Mouse (Mus musculus) gastrocnemius, adult 18-20 months (tissue): ENCODE results near the gene Kcnmb3. TPM values are rescaled to one million over a fixed set of nuclear protein-coding genes. Genes with fewer than 3 reads are reported as not detected.

ENCODE experiments used
- DNase-seq: peaks from one replicate; pipeline ENCODE4 v3.0.0; 2021; ENCODE audit warnings: low spot score
- long read RNA-seq, 2 experiments: library from polyadenylated mRNA; stranded (forward); transcript quantifications; one replicate each; pipeline ENCODE4 v2.0.0; 2021
- total RNA-seq, 2 experiments: library from RNA; stranded (reverse); gene quantifications; 2 replicates each; pipeline ENCODE4 v1.2.3; 2021

Gene Kcnmb3
- total RNA-seq, result under 1 TPM in 1 of 2 experiments, not detected in 1; 0.17 TPM
- long read RNA-seq, experiment 1, result 0 reads
- long read RNA-seq, experiment 2, result 0 reads

DNA sequence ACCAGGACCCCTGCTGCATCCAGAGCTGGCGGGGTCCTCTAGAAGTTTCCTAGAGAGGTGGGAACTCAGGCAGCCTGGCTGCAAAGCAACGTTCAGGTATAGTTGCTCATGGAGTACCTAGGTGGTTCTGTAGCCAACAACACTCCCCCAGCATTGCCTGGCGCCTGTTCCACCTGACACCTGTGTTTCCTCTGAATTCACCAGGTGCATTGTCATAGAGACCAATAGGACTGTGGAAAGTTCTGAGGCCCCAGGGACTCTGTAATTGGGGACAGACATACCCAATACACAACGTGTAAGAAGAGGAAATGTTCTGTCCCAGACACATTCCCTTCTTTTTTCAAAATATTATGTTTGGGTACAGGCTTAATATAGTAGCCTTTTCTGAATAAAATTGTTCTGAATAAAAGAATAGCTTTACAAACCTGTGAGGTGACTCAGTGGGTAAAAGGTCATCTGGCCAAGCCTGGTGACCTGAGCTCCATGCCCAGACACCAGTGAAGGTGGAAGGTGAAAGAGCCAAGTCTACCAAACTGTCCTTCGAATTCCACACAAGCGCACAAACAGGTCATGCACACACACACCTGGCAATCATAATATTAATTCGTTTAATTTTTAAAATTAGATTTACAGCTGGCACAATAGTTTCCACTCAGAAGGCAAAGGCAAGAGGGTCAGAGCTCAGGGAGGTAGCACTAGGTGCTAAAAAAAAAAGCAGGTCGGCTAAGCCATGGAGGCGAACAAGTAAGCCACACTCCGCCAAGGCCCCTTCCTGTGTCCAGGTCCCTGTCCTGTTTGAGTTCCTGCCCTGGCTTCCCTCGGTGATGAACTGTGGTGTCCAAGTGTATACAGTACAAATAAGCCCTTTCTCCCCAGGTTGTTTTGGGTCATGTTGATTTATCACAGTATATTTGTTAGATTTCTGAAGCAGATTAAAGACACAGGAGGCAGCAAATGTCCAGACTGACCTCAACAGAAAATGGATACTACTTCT is at the start of gene Kcnmb3:
Kcnmb3 (minus strand) TSS at position 135 of the 994 bp plus-strand sequence.
- DNase-seq, result no peak

DNA sequence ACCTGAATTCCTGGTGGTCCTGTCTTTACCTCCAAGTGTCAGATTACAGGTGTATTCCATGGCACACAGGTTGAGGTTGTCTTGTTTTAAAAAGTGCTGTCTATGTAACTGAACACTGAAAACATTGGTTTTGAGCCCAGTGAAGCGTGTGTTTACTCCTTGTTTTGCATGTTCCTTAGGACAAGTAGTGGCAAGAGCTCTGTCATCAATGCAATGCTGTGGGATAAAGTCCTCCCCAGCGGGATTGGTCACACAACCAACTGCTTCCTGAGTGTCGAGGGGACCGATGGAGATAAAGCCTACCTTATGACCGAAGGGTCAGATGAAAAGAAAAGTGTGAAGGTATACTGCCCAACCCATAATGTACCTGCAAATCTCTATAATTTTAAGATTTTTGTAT is 46.1 kb upstream of the Kcnmb3 start:
- DNase-seq, result no peak

DNA sequence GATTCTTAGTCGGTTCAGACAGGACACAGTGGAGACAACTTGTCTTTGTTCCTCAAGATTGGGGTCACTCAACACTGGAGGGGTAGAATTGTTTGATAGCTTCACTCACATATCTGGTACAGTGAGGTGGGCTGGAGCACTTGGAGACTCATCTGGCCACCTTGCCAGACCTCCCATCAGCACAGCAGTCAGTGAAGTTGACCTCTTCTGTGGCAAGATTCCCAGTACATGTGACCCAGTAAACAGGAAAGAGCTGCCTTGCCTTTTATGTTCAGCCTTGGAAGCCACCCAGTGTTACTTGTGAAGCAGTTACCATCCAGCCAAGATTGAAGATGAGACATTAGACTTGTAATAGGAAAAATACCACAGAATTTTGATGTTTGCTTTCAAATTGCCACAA is 45.5 kb upstream of the Kcnmb3 start:
- peak; percentile 91 for DNase-seq

DNA sequence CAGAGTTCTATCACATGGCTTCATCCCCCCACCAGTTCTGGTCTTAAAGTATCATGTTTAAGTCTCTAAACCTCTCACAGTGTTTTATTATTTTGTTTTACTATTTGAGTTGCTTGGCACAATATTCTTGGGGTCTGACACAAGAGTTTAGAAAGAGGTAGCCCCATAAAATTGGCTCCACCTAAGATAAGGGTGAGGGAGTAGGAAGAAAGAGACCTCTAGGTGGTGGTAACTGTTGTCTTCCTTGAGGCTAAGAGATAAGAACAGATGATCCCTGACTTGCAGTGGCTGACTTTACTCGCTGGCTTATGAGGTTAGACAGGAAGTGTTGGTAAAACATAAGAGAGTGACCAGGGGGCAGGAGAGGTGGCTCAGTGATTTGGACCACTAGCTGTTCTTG is 43.7 kb upstream of the Kcnmb3 start:
- DNase-seq, result no peak

DNA sequence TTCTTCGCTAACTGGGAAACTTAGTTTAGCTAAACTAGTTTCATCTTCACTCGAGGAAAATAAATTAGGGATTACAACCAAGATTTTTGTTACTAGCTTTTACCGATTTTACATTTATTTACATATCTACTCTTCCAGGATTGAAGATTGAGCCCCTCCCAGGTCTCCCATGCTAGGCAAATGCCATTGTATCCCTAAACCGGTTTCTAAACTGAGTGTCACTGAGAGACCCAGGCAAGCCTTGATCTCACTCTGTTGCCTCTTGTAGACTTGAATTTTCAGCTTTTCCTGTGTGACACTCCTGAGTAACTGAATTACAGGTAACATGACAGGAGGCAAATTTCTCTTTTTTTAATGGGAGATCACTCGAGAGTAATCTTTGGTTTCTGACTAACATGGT is 38.0 kb upstream of the Kcnmb3 start:
- no peak for DNase-seq

DNA sequence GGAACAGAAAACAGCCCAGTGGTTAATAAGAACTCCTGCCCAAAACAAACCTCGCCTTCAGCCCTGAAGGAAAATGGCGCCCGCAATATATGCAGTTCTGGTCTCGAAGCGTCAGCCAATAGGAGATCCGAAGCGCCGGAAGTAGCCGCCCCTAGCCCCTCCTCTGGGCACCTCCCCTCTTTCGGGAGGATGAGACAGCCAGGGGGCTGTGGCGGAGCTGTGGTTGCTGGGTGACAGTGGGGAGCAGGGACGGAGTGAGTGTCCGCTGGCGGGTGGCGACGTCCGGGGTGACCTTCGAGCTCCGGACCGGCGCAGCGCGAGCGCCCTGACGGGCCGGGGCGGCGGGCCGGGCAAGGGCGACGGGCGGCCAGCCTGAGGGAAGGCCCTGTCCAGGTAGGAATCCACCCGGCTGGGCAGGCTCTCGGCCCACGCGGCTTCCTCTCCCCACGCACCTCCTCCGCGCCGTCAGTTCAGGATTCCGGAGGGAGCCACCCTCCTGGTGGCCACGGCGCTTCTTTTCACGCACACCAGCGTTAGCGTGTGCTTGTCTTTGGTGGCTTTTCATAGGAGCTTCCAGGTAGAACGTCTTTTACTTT is 37.4 kb upstream of the Kcnmb3 start, which contains the start of gene Mfn1:
Mfn1 (plus strand) TSS at position 163 of the 596 bp plus-strand sequence.
- peak; percentile 96 for DNase-seq

DNA sequence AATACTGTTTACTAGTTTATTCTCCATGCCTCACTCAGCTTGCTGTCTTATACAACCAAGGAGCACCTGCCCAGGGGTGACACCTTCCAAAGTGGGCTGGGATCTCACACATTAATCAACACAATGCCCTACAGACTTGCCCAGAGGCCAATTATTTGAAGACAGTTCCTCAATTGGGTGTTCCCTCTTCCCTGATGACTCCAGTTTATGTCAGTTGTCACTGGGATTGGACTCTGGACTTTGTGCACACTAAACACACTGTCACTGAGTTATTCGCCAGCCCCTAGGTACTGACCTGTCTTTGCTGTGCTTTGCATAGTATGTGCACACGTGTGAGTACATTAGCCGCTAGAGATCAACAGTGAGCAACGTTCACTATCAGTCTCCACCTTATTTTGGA is 35.1 kb upstream of the Kcnmb3 start:
- DNase-seq, result no peak

DNA sequence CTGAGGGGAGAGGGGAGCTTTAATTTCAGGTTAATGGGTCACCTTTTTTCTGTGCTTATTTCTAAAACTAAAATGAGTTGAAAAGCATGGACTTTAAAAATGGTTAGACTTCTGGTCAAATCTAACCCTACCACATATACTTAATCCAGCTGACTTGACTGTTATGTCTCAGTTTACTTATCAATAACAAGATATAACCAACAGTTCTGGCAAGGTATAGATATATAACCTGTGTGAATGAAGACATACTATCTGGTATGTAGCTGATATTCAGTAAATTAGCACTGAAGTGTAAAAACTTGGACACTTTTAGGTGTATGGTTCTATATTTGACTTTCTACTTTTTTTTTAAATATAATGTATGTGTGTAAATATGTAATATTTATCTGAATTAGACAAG is 21.5 kb upstream of the Kcnmb3 start:
- DNase-seq, result no peak

DNA sequence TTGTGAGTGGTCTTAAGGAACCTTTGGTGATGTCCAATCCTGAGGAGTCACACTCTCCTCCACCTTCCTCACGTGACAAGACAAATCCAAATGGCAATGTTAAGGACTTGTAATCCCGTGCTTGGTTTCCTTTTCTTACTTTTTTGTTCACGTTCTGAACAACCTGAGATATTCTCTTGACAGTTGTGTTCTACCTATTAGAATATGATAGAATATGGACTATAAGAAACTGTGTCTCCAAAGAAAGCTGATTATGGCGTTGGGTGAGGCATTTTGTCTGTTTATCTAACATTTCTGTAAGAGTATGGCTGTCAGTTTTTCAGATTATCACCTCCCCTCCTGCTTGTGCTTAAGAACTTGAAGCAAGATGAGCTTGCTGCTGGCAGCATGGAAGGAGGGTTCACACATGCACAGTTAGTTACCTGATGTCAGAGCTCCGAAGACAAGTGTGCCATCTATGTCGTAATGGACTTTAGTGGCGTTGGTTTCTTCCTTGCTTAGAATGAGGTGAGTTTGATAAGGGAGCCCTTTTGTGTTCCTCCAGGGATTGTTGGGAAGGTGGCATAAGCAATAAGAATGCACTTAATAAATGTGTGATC is 20.8 kb upstream of the Kcnmb3 start:
- DNase-seq, result no peak

DNA sequence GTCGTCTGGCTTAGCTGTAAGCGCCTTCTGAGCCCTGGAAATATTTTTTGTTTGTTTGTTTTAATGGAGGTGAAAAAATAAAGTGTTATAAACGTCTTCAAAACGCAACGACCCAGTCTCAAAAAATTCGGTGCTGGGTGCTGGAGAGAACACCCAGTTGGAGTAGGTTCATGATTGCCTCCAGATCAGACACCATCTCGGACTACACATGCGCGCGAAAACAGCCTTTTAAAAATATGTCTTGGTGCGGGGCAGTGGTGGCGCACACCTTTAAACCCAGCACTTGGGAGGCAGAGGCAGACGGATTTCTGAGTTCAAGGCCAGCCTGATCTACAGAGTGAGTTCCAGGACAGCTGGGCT is 19.1 kb upstream of the Kcnmb3 start:
- DNase-seq, result peak; percentile 19

DNA sequence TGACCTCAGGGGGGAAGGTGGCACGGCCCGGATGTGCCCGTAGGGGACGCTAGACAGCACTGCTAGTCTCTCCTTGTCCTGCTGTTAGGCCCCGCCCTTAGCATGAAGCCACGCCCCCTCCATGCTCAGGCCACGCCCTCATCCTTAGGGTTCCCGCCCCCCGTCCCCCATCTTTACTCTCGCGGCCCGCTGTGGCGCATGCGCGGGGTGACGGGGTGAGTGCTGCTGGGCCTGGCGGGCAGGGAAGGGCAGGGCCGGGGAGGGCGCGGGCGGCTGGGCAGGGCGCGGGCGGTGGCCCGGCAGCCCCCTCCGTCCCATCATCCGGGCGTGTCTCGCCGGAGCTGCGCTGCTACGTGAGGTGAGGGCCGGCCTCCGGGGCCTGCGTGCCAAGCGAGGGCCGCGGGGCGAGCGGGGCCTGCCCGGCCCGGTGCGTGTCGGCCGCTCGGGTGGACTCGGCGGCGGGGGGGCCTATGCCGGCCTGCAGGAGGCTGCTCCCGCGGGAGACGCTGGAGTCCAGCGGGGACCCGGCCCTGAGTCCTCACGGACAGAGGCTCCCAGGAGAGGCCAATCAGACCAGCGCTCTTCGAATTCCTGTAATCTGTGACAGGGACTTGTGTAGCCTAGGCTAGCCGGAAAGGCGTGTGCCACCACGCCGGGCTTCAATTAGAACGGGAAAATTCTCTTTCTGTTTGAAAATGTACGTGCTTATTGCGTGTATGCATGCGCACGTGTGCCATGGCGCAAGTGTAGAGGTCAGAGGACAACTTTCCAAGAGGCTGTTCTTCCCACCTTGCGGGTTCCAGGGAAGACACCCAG is 18.6 kb upstream of the Kcnmb3 start:
- peak; percentile 96 for DNase-seq

DNA sequence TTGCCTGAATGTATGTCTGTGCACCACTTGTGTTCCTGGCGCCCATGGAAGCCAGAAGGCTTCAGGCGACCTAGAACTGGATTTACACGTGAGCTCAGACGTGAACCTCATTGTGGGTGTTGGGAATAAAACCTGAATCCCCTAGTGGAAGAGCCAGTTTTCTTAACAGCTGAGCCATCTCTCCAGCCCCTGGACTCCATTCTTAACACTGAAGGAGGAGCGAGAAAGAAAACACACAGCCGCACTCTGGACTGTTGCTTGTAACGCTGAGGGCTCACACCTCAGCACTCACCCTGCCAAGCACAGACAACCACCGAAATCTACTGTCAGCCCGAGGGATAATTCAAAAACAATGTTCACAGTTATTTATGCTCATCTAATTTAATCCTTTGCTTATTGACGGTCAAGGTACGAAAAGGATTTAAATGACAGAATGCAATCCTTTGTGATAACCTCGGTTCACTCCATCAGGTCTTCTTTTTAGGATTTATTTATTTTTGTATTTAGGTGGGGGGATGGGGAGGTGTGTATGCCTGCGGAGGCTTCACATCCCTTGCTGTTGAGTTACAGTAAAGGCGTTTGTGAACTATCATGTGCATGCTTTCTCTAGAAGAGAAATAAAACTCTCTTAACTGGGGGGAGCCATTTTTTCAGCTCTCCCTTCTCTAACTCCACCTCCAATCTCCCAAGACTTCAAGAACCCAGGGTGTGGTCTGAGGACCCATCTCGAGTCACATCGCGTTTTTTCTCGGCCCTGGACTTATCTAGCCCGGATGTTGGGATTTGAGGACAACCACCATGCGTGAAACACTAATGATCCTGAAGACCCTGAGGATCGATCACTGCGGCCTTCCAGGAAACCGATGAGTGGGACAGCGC is 17.7 kb upstream of the Kcnmb3 start, which contains the start of gene Zfp639:
Zfp639 (plus strand) TSS at position 764 of the 879 bp plus-strand sequence.
- DNase-seq, result no peak

DNA sequence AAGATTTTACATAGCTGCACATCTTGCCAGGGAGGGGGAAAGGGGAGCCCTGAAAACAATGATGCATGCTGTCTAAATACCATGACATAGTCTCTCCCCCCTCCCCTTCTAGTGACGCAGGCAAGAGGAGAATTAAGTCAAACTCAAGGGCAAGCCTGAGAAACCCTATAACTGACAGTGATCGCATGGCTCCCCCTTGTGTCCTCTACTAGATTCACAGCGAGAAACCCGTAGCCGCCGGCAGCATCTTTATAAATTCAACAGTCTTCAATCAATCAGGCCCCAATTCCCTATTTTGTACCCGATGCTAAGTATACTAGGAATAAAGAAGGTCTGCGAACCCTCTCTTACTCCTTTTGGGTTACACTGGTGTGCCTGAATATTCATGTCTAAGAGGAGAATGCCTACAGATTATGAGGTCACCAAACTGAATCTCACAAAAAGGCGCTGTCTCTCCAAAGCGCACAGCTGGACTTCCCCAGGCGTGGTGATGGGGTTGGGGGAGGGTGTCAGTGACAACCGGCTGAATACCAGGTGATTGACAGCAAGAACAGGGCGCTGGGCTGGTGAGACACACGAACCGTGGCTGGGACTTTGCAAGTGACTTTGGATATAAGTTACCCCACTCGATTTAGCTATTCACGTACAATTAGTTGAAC is 16.8 kb upstream of the Kcnmb3 start:
- peak; percentile 68 for DNase-seq

DNA sequence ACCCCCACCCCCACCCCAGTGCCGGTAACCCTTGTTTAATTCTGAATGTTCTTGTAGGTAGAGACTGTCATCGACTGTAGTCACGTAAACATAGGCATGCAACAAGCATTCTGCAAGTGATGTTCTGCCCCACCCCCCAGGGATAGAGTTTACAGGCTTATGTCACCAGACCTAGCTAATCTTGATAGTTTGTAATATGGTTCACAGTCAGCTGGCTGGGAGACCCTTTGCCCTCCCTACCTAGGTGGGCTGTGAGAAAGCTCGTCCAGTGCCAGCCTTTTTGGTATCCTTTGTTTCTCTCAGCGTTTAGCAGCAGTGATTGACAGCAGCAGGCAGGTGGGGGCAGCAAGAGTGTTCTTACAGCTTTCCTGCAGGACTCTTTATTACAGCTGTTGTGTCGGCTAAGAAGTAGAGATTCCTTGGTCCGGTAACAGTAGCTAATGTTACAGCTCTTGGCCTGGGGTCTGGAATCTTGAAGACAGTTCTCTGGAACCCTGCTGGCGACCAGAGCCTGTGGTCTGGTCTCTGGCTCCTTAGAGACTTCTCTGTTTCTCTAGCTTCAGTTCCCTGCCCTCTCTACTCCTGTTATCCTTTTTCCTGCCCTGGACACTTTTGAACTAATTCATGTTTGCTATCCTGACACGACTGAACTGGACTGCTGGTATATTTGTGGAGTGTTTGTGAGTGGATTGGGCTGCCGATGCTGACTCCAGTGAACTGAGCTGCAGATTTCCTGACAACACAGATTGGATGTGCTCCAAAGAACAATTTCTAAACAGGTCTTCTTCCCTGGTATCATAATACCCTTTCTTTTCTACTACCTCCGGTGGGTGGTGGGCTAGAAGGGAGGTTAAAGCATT is 14.6 kb upstream of the Kcnmb3 start:
- no peak for DNase-seq

DNA sequence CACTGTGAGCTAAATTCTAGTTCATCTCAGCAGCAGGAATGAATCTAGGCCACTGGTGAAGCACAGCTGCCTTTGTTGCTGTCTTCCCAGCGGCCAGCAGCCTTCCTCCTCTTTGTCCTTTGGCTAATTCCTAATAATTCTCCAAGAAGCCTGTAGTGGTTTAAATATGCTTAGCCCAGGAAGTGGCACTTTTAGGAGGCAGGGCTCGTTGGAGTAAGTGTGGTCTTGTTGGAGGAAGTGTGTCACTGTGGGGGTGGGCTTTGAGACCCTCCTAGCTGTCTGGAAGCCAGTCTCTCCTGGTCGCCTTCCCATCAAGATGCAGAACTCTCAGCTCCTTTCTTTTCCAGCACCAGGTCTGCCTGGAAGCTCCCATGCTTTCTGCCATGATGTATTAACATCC is 13.8 kb upstream of the Kcnmb3 start:
- no peak for DNase-seq

DNA sequence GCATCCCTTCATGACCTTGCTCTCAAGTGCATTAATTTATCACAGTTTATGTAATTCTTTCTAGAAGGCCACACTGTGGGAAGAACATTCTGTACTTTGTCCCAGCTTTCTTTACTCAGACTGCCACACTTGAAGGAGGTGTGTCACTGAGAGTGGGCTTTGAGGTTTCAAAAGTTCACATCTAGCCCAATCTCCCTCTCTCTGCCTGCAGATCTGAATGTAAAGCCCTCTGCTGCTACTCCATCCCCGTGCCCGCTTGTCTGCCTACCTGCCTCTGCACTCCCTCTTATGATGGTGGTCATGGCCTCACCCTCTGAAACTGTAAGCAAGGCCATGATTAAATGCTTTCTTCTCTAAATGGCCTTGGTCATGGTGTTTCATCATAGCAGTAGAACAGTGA is 8.3 kb upstream of the Kcnmb3 start:
- DNase-seq, result no peak

DNA sequence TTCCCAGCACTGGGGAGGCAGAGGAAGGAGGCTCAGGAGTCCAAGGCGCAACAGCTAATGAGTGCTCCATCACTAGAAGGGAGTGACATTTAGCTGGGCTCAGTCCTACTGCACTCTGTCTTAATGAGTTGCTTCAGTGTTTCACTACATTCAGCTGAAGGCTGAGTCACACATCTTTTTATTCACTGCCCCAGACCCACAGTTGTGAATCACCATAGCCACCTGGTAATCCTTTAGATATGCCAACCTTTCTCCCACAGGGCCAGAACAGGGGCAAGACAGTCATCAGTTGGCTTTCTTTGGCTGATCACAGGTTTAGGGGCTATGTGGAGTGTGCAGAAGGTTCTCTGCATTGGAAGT is 4.7 kb upstream of the Kcnmb3 start:
- no peak for DNase-seq

DNA sequence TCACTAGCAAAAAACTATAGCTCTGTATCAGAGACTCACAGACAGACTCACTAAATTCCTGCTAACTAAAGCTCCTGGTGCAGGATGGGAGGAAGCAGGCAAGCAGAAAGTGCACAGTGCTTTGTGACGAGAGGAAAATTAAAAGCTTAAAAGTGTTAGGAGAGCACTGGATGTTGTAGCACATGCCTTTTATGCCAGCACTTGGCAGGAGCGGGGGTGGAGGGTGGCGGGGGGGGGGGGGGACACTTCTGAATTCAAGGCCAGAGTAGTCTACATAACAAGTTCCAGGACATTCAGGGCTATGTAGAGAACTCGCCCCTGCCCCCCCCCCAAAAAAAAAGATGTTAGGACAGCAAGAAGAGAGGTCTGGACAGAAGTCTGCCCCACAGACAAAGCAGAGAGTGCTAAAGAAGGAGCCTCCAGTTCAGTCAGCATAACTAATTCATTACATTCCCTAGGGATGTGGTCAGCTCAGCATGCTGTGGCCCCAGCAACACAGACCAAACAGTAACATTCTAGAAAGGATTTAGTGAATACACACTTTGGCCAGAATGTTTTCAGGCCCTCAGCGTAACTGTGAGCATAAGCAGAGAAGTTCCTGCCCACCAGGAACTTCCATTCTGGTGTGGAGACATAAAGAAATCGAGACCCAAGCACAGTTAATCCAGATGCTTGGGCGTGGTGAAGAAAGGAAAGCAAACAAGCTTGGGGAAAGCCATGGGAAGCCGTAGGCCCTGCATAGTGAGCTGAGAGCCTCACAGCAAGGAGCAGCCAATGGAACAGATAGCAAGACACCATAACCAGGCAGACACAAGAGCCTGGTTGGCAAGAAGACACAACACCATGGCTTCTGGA is 4.1 kb upstream of the Kcnmb3 start:
- DNase-seq, result no peak
